Mouse (Mus musculus) embryonic facial prominence, embryonic 11.5 days (tissue): ENCODE measurements at regions not wholly inside any gene's neighbourhood (a gene's known extent, or its start where the extent isn't known, plus 50 kb on each side); places are given as distances from the start of the nearest gene placed in this dataset.

ENCODE experiments used
- ATAC-seq: fragments of 200-750 bp; cut with Nextera tagmentation; replicated peaks from 2 replicates; pipeline ENCODE4 v1.8.0; 2017; ENCODE audit warnings: low read depth; ENCODE audit not compliant: insufficient number of reproducible peaks, low FRiP score, low TSS enrichment
- DNase-seq: peaks from one replicate; pipeline ENCODE4 v3.0.0-alpha.2; 2015; ENCODE audit warnings: low spot score
- H3K27ac ChIP-seq: fragments of 300-500 bp; sonication (generic); replicated peaks from 2 replicates; pipeline ENCODE4 v1.5.1; 2014; ENCODE audit warnings: mild to moderate bottlenecking, low read depth, low read length, control low read depth
- H3K27me3 ChIP-seq: fragments of 300-500 bp; sonication (generic); 2 replicates; pipeline ENCODE4 v1.6.1; 2014; ENCODE audit warnings: mild to moderate bottlenecking, low read length, moderate library complexity, mixed read lengths; ENCODE audit not compliant: control insufficient read depth, insufficient read depth
- H3K36me3 ChIP-seq: fragments of 300-500 bp; sonication (generic); replicated peaks from 2 replicates; pipeline ENCODE4 v1.6.1; 2014; ENCODE audit warnings: low read depth, mild to moderate bottlenecking, low read length, moderate library complexity, mixed read lengths; ENCODE audit not compliant: control insufficient read depth, insufficient read depth
- H3K4me1 ChIP-seq: fragments of 300-500 bp; sonication (generic); 2 replicates; pipeline ENCODE4 v1.6.1; 2014; ENCODE audit warnings: low read length, mixed read lengths; ENCODE audit not compliant: control insufficient read depth, insufficient read depth
- H3K4me2 ChIP-seq: fragments of 300-500 bp; sonication (generic); 2 replicates; pipeline ENCODE4 v1.6.1; 2014; ENCODE audit warnings: low read depth, mild to moderate bottlenecking, control low read depth, low read length, moderate library complexity
- H3K4me3 ChIP-seq: fragments of 300-500 bp; sonication (generic); 2 replicates; pipeline ENCODE4 v1.5.1; 2014; ENCODE audit warnings: low read depth, low read length, control low read depth
- H3K9ac ChIP-seq: fragments of 300-500 bp; sonication (generic); replicated peaks from 2 replicates; pipeline ENCODE4 v1.6.1; 2014; ENCODE audit warnings: mild to moderate bottlenecking, control low read depth, low read length
- H3K9me3 ChIP-seq: fragments of 300-500 bp; sonication (generic); replicated peaks from 2 replicates; pipeline ENCODE4 v1.6.1; 2016; ENCODE audit warnings: mild to moderate bottlenecking, low read length, inconsistent platforms, mixed read lengths; ENCODE audit not compliant: control insufficient read depth
- WGBS: fragments of 180-500 bp; shearing (Covaris S2); extraction: QIAGEN DNeasy Blood & Tissue Kit; methylation state at CpG from one replicate; pipeline ENCODE4 v1.1.7; 2014; 5-methylcytosine and 5-hydroxymethylcytosine counted together

DNA sequence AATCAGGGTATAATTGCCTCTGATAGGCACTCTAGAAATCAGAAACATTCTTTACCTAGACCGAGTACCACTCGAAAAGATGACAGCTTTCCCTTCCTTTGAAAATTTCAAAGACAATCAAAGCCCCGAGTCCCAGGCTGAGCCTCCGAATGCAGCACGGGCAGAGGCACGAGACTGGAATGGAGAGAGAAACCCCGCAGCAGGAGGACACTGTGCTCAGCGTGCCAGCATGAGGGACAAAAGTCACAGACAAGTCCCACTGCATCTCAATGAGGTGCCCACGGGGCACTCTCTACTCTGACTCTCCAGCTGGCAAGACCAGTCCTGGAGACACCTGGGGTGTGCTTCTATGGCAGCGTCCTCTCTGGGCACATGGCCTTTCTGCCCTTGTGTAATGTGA, 454.3 kb upstream of the Cdh4 start:
- no peaks in the 10 kb centered on the region; the same call in 1 of the 2 replicates for H3K4me1 ChIP-seq
- no peaks in the 10 kb centered on the region for H3K9me3 ChIP-seq
- WGBS: 60% methylated on average over 10 of the region's 10 CpGs
- no peak overlapping the region for H3K4me2 ChIP-seq
- DNase-seq (no peak), ATAC-seq (no peak)
- no peaks in the 10 kb centered on the region for H3K36me3 ChIP-seq
- H3K4me3 ChIP-seq: no peak overlapping the region
- no peak overlapping the region for H3K9ac ChIP-seq
- H3K27ac ChIP-seq: no peak overlapping the region
- H3K27me3 ChIP-seq: no peaks in the 10 kb centered on the region

DNA sequence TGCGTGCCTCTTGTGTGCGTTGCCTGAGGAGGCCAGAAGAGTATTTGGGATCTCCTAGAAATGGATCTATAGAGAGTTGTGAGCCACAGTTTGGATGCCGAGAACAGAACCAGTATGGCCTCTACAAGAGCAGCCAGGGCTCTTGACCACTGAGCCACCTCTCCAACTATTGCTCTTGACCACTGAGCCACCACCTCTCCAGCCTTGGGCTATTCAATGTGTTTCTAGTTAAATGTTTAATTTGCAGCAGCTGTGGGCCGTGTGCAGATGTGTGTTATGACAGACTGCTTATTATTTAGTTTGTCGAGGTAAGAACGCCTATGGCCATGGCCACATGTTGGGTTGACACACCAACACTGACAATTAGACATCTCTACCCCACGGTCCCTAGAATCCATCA, 452.9 kb upstream of the Cdh4 start:
- Histone ChIP-seq H3K4me2 (no peak overlapping the region), H3K4me3 (no peak overlapping the region), H3K36me3 (no peaks in the 10 kb centered on the region), H3K9ac (no peak overlapping the region), H3K9me3 (no peaks in the 10 kb centered on the region), H3K27me3 (no peaks in the 10 kb centered on the region), H3K4me1 (no peaks in the 10 kb centered on the region; the same call in 1 of the 2 replicates), H3K27ac (no peak overlapping the region)
- ATAC-seq (no peak; the same call in 1 of the 2 replicates), DNase-seq (peak; percentile 66)
- WGBS: 52% methylated on average over 7 of the region's 7 CpGs

DNA sequence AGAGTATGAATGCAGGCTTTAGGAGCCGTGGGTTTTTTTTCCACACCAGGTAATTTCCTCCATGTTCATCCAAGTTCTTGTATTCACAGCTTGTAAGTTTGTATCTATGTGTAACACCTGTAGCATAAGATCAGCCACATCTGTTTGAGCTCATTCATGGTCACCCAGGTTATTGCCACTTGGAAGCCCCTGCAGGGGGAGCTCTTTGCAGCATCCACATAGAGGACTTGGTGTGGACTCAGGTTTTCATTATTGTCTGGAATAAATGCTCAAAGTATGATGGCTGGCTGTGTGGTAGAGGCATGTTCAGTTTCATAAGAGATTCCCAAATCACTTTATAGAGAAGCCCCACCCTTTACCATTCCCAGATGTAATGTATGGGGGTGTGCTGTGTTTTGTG, 452.4 kb upstream of the Cdh4 start:
- H3K9me3 ChIP-seq: no peaks in the 10 kb centered on the region
- H3K27ac ChIP-seq: no peak overlapping the region
- WGBS: 67% methylated on average over 1 of the region's 1 CpGs
- no peaks in the 10 kb centered on the region; the same call in 1 of the 2 replicates for H3K4me1 ChIP-seq
- H3K36me3 ChIP-seq: no peaks in the 10 kb centered on the region
- no peaks in the 10 kb centered on the region for H3K27me3 ChIP-seq
- H3K4me3 ChIP-seq: no peak overlapping the region
- DNase-seq: peak; percentile 61
- H3K9ac ChIP-seq: no peak overlapping the region
- no peak for ATAC-seq
- no peak overlapping the region for H3K4me2 ChIP-seq

DNA sequence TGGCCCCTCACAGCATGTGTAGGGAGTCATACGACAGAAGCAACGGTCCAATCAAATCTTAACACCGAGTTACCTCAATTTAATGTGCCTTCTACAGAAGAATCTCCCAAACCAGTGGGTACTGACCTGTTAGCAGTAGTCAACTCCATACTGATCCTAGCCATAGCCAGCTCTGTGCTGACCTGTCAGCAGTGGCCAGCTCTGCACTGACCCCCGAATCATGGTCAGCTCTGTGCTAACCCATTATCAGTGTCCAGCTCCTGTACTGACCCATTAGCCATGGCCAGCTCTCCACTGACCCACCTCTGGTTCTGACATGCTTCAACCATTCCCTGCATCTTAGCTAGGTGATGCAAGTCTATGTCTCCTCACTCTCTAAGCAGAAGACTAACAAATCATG, 451.3 kb upstream of the Cdh4 start:
- no peaks in the 10 kb centered on the region for H3K36me3 ChIP-seq
- no peak for DNase-seq
- no peak overlapping the region for H3K9ac ChIP-seq
- no peak overlapping the region for H3K4me3 ChIP-seq
- no peaks in the 10 kb centered on the region for H3K4me1 ChIP-seq
- WGBS: 87% methylated on average over 4 of the region's 4 CpGs
- H3K27me3 ChIP-seq: no peaks in the 10 kb centered on the region
- no peak overlapping the region for H3K4me2 ChIP-seq
- no peaks in the 10 kb centered on the region for H3K9me3 ChIP-seq
- no peak for ATAC-seq
- H3K27ac ChIP-seq: no peak overlapping the region

DNA sequence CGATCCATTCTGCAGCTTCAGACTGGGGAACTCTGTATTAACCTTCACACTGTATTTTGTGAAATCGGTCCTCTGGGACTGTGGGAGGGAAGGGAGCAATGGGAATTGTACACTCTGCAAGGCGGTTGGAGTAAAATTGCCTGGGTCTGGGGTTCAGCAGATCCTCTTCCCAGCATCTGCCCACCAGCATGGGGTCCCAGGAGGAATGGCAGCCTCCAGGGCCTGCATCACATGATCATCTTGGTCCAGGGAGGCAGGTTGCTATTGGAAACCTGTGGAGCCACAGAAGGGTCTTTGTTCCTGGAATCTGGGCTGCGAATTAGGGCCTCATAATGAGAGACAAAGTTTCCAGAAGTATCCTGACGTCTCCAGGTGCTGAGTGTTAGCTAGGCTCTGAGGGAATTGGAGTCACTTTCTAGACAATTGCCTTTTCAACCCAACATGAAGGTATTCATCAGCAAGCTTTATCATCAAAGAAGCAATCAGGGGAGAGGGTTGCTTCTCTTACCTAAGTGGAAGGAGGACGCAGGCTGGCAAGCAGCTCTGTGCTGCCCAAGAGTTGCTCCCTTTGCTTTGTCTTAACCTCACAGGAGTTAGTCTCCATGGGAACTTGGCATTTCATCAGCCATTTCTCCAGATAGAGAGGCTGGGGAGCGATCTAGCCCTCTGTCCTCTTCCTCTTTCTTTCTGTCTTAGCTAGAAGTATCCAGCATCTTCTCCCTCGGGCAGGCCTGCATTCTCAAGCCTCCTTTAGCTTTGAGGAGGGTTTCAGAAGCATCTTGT, 449.7 kb upstream of the Cdh4 start:
- Histone ChIP-seq H3K4me3 (no peak overlapping the region), H3K4me2 (no peak overlapping the region), H3K27me3 (no peaks in the 10 kb centered on the region), H3K36me3 (no peaks in the 10 kb centered on the region), H3K9ac (no peak overlapping the region), H3K27ac (no peak overlapping the region), H3K9me3 (no peaks in the 10 kb centered on the region), H3K4me1 (no peaks in the 10 kb centered on the region)
- ATAC-seq (no peak; the same call in 1 of the 2 replicates), DNase-seq (peak; percentile 59)
- WGBS: 55% methylated on average over 8 of the region's 8 CpGs

DNA sequence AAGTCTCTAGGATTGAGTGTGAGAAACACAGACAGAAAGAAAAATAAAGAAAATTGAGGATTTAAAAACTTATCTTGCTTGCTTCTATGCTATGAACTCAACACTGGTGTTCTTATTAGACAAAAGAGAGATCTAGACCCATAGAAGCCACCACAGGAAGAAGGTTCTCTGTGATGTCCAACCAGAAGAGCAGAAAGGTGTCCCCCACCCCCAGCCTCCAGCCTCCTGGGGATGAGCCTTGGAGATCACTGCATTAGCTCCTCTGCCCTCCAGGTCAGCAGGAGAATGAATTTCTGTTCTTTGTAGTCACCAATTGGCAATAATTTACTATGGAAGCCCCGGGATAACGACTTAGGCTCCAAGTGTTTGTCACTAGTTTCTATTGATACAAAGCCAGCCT, 444.3 kb upstream of the Cdh4 start:
- no peaks in the 10 kb centered on the region for H3K36me3 ChIP-seq
- no peak overlapping the region for H3K9ac ChIP-seq
- 65% methylated on average over 2 of the region's 2 CpGs for WGBS
- no peak overlapping the region for H3K4me3 ChIP-seq
- no peaks in the 10 kb centered on the region for H3K9me3 ChIP-seq
- ATAC-seq (no peak), DNase-seq (no peak)
- H3K27me3 ChIP-seq: no peaks in the 10 kb centered on the region
- H3K4me1 ChIP-seq: no peaks in the 10 kb centered on the region
- H3K4me2 ChIP-seq: no peak overlapping the region
- H3K27ac ChIP-seq: no peak overlapping the region

DNA sequence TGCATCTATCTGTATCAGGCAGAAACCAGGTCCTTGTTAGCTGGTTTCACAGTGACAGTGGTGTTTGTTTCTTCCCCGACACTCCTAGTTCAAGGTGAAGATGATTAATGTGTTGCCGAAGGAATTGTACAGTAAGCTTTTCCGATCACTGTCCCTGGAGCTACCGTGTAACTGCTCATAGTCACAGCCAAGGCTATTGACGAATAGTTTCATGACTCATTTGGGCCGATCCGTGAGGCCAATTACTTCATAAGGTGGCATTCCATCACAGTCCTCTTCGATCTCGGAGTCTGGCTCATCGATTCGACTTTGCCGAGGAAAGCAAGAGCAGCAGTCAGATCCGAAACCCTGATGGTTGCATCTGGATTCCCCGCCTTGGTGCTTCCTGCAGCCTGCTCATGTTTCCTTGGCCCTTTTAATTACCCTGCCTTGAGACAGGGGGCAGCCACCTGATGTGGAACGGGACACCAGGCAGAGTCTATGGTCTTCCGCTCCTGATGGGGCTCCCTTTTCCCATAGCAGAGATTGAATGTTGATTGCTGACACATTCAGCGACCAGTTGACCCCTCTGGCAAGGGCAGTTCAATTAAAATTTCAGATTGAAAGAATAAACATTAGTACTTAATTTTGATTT, 441.7 kb upstream of the Cdh4 start:
- H3K4me2 ChIP-seq: no peak overlapping the region
- ATAC-seq: no peak
- no peaks in the 10 kb centered on the region for H3K27me3 ChIP-seq
- H3K9ac ChIP-seq: no peak overlapping the region
- no peaks in the 10 kb centered on the region for H3K36me3 ChIP-seq
- no peak for DNase-seq
- no peak overlapping the region for H3K4me3 ChIP-seq
- no peaks in the 10 kb centered on the region for H3K4me1 ChIP-seq
- no peak overlapping the region for H3K27ac ChIP-seq
- WGBS: 66% methylated on average over 17 of the region's 17 CpGs
- no peaks in the 10 kb centered on the region for H3K9me3 ChIP-seq

DNA sequence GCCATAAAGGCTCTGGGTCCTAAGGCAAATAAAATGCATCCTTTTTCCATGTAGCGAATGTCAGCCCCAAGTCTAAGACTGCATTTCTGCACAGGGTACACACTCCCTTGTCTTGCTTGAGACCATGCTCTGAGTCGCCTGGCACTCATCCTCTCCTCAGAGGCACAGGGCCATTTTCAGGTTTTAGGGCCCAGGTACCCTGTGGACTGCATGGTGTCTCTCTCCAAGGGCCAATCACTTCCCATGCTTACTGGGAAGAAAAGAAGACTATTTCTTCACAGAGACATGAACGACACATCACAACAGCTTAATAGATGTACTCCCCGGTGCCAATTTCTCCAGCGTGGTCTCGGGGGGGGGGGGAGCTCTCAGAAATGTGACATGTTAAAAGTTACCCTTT, 434.5 kb upstream of the Cdh4 start:
- Histone ChIP-seq H3K9ac (no peak overlapping the region), H3K4me2 (no peak overlapping the region), H3K27ac (no peak overlapping the region), H3K36me3 (no peaks in the 10 kb centered on the region), H3K4me3 (no peak overlapping the region), H3K4me1 (no peaks in the 10 kb centered on the region), H3K27me3 (no peaks in the 10 kb centered on the region), H3K9me3 (no peaks in the 10 kb centered on the region)
- ATAC-seq (no peak), DNase-seq (no peak)
- WGBS: 77% methylated on average over 6 of the region's 6 CpGs
